Mouse (Mus musculus) intestine, embryonic 14.5 days (tissue): ENCODE data around the gene Thbs1. TPM values are rescaled to one million over a fixed set of nuclear protein-coding genes. Genes with fewer than 3 reads are reported as not detected.
"Not testable (repeated sequence)": the region's sequence is repeated elsewhere in the genome, so short reads cannot be mapped to it uniquely, and the experiment has no call there.

Experiments
- ATAC-seq: fragments of 200-750 bp; cut with Nextera tagmentation; replicated peaks from 2 replicates; pipeline ENCODE4 v1.8.0; 2017; ENCODE audit warnings: low read depth, moderate number of reproducible peaks, moderate TSS enrichment, moderate library complexity; ENCODE audit not compliant: low FRiP score, low TSS enrichment
- DNase-seq: peaks from one replicate; pipeline ENCODE4 v3.0.0-alpha.2; 2018; ENCODE audit warnings: low spot score
- H3K27ac ChIP-seq: fragments of 300-500 bp; sonication (generic); 2 replicates; pipeline ENCODE4 v1.5.1; 2014; ENCODE audit warnings: low read depth, mild to moderate bottlenecking, control low read depth
- H3K27me3 ChIP-seq: fragments of 300-500 bp; sonication (generic); replicated peaks from 2 replicates; pipeline ENCODE4 v1.6.1; 2014; ENCODE audit warnings: low read length, control low read depth; ENCODE audit not compliant: control insufficient read depth, insufficient read depth
- H3K36me3 ChIP-seq: fragments of 300-500 bp; sonication (generic); 2 replicates; pipeline ENCODE4 v1.6.1; 2014; ENCODE audit warnings: low read length, control low read depth; ENCODE audit not compliant: control insufficient read depth, insufficient read depth
- H3K4me1 ChIP-seq: fragments of 300-500 bp; sonication (generic); replicated peaks from 2 replicates; pipeline ENCODE4 v1.6.1; 2014; ENCODE audit warnings: low read length, control low read depth, mixed read lengths; ENCODE audit not compliant: control insufficient read depth, insufficient read depth
- H3K4me2 ChIP-seq: fragments of 300-500 bp; sonication (generic); 2 replicates; pipeline ENCODE4 v1.6.1; 2014; ENCODE audit warnings: low read length
- H3K4me3 ChIP-seq: fragments of 300-500 bp; sonication (generic); 2 replicates; pipeline ENCODE4 v1.5.1; 2014; ENCODE audit warnings: low read depth, low read length, control low read depth, mixed read lengths
- H3K9ac ChIP-seq: fragments of 300-500 bp; sonication (generic); 2 replicates; pipeline ENCODE4 v1.6.1; 2014; ENCODE audit warnings: mild to moderate bottlenecking, low read length
- H3K9me3 ChIP-seq: fragments of 300-500 bp; sonication (generic); 2 replicates; pipeline ENCODE4 v1.6.1; 2016; ENCODE audit warnings: low read length, control low read depth; ENCODE audit not compliant: control insufficient read depth
- WGBS: fragments of 180-500 bp; shearing (Covaris S2); extraction: QIAGEN DNeasy Blood & Tissue Kit; methylation state at CpG from one replicate; pipeline ENCODE4 v1.1.7; 2014; 5-methylcytosine and 5-hydroxymethylcytosine counted together
- polyA plus RNA-seq: library from polyadenylated mRNA; unstranded; fragments of >200 nt; fragmentation: Nextera tagmentation; extraction: Ambion mirVana; gene quantifications from 2 replicates; pipeline ENCODE4 v1.2.1, GENCODE M21; 2014

Thbs1 gene
- polyA plus RNA-seq, 1 experiment from 2014 or later: 24.2 TPM

GRCm38 (mm10) chr2:118147749-118148148 is 36.1 kb downstream of the Thbs1 start:
- H3K4me1 ChIP-seq, H3K27ac ChIP-seq, H3K9ac ChIP-seq, H3K9me3 ChIP-seq, H3K4me2 ChIP-seq, DNase-seq, ATAC-seq, H3K27me3 ChIP-seq, H3K4me3 ChIP-seq, H3K36me3 ChIP-seq: not testable (repeated sequence)
- 44% methylated on average over 3 of the region's 3 CpGs for WGBS

DNA sequence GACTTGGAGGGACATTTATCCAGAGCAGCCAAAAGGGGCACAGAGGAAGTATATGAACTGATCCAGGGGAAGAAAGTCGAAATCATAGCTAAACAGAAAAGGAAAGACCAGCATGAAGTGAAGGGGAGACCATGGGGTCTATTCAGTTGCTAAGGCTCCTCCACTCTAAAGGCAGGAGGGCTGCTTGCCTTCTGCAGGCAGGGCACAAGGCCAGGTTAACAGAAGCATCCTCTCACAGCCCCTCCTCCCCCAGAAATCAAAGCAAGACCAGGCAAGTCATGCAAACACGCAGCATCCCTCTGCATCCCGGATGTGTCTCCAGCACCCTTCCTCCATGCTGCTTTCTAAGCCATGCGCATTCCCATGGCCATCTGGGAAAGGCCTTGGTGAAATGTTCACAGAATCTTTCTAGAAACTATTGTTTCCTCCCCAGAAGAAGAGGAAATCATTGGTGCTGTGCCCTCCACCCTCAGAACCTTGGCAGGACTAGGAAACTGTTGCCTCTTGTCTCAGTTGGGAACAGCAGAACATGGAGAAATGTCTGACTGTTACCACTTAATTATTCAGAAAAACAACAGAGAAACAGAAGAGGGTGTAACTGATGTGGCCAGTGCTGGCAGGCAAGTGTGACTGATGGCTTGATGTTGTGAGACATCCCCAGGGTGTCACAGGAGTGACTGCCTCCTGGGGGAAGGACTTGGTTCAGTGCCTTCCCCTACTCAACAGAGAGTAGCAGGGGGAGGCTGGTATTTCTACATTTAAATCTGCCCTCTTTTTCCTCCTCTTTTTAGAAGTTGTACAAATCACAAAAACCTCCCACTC is 36.9 kb downstream of the Thbs1 start:
- no peak overlapping the region for H3K27ac ChIP-seq
- H3K9ac ChIP-seq: no peak overlapping the region
- no peak overlapping the region for H3K4me3 ChIP-seq
- H3K9me3 ChIP-seq: no peaks in the 10 kb centered on the region
- ATAC-seq (no peak), DNase-seq (no peak)
- H3K4me1 ChIP-seq: no peaks in the 10 kb centered on the region
- H3K4me2 ChIP-seq: no peak overlapping the region
- H3K36me3 ChIP-seq: no peaks in the 10 kb centered on the region
- WGBS: 67% methylated on average over 4 of the region's 4 CpGs
- no peaks in the 10 kb centered on the region for H3K27me3 ChIP-seq

DNA sequence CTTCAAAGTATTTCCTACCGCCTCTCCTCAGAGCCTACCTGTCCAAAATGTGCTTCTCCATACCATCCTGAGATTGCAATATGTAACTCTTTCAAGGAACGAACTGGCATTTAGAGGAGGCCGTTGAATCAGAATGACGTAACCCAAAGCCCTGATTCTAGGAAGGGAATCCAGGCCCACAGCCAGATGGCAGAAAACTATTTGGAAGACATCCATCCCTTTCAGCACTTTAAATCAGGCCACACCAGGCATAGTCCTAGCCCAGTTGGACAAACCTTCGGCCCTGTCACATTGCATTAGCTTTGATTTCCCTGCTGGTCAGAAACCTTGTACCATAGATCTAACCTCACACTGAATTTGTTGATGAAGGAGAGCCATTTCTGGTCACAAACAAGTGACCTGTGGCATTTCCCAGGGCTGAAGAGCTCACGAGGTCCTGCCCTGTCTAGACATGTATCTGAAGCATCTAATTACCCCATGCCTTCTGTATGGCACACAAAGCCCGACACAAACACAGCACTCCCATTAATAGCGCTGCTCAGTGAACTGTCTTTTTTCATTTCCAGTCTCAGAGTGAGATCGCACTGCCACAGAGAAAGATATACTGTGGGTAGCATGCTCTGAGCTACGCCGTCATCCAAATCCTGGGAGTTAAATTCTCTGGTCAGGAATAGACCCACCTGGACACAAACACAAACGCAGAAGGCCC is 38.3 kb downstream of the Thbs1 start:
- no peak for DNase-seq
- Histone ChIP-seq H3K36me3 (no peaks in the 10 kb centered on the region), H3K9me3 (no peaks in the 10 kb centered on the region), H3K9ac (no peak overlapping the region), H3K4me1 (no peaks in the 10 kb centered on the region), H3K27ac (no peak overlapping the region), H3K4me3 (no peak overlapping the region), H3K27me3 (no peaks in the 10 kb centered on the region), H3K4me2 (no peak overlapping the region)
- no peak for ATAC-seq
- WGBS: 71% methylated on average over 12 of the region's 12 CpGs

DNA sequence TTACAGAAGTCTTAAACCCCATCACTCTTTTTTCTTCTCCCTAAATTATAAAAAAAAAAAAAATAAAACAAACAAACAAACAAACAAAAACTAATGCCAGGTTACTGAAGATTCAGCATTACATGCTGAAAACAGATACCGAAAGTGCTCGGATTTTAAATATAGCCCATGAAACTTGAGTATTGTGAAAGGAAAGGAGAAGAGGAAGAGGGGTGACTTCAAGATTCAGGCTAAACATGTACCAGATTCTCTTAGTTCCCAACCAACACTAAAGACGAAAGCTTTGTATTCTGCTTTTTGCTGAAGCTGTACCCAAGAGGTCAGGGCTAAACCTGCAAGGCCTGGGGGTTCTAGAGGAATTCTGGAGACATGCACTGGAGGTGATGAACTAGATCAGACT is 46.4 kb downstream of the Thbs1 start:
- Histone ChIP-seq H3K4me2 (no peak overlapping the region), H3K9me3 (no peaks in the 10 kb centered on the region), H3K4me1 (peaks cover 20% of the 10 kb centered on the region), H3K27me3 (no peaks in the 10 kb centered on the region), H3K9ac (no peak overlapping the region), H3K27ac (no peak overlapping the region), H3K4me3 (no peak overlapping the region), H3K36me3 (no peaks in the 10 kb centered on the region)
- DNase-seq (no peak), ATAC-seq (no peak)
- WGBS: 93% methylated on average over 3 of the region's 3 CpGs

DNA sequence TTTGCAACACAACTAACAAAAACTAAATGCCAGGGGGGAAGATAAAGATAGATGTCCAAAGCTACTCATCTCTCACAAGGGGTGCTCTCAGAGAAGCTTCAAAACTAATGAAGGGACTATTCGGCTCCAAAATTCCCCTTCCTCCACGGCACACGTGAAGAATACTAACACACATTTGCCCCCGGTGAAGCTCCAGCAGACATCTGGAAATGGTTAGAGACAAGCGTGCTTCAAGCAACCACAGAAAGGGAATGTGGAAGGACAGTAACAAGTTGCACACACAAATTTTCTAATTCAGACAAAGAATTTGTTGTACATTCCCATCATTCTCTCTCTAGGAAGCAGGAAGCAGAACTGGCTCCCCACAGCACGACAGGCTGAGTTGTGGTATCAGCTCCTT is 47.5 kb downstream of the Thbs1 start:
- Histone ChIP-seq H3K9me3 (no peaks in the 10 kb centered on the region), H3K36me3 (no peaks in the 10 kb centered on the region), H3K4me2 (no peak overlapping the region), H3K27ac (no peak overlapping the region), H3K4me1 (peaks cover 20% of the 10 kb centered on the region), H3K4me3 (no peak overlapping the region), H3K9ac (no peak overlapping the region), H3K27me3 (no peaks in the 10 kb centered on the region)
- 51% methylated on average over 6 of the region's 6 CpGs for WGBS
- DNase-seq (no peak), ATAC-seq (no peak)

- H3K27me3 ChIP-seq: no peaks in the 10 kb centered on the region
- WGBS: 20% methylated on average over 6 of the region's 6 CpGs
- 0 out of 2 replicates have a peak overlapping the region, but pooled peaks have one; percentile 41 for H3K27ac ChIP-seq
- H3K9me3 ChIP-seq: no peaks in the 10 kb centered on the region
- peaks cover 20% of the 10 kb centered on the region for H3K4me1 ChIP-seq
- H3K36me3 ChIP-seq: no peaks in the 10 kb centered on the region
- ATAC-seq (no peak), DNase-seq (no peak)
- H3K9ac ChIP-seq: no peak overlapping the region
- no peak overlapping the region; the same call in 1 of the 2 replicates for H3K4me2 ChIP-seq
- no peak overlapping the region for H3K4me3 ChIP-seq
These were observed 48.9 kb downstream of the Thbs1 start for GRCm38 (mm10) chr2:118160547-118160946.

DNA sequence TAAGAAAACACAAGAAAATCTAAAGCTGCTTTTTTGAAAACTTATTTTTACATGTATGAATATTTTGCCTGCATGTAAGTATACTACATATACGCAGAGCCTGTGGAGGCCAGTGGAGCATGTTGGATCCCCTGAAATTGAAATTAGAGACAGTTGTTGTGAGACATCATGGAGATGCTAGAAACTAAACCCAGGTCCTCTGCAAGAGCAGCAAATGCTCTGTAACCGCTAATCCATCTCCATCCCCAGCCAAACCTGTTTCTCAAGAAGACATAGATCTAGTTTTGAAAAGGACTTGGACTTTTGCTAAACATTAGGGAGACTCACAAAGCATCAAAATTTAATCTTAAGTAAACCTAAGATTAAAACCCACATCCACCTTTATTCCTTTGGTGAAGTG is 49.3 kb downstream of the Thbs1 start:
- Histone ChIP-seq H3K4me2 (no peak overlapping the region), H3K4me3 (no peak overlapping the region), H3K9me3 (no peaks in the 10 kb centered on the region), H3K36me3 (no peaks in the 10 kb centered on the region), H3K27ac (0 out of 2 replicates have a peak overlapping the region, but pooled peaks have one; percentile 41), H3K4me1 (peaks cover 20% of the 10 kb centered on the region), H3K9ac (no peak overlapping the region), H3K27me3 (no peaks in the 10 kb centered on the region)
- ATAC-seq (no peak), DNase-seq (no peak)
- 76% methylated on average over 2 of the region's 2 CpGs for whole genome bisulfite sequencing

DNA sequence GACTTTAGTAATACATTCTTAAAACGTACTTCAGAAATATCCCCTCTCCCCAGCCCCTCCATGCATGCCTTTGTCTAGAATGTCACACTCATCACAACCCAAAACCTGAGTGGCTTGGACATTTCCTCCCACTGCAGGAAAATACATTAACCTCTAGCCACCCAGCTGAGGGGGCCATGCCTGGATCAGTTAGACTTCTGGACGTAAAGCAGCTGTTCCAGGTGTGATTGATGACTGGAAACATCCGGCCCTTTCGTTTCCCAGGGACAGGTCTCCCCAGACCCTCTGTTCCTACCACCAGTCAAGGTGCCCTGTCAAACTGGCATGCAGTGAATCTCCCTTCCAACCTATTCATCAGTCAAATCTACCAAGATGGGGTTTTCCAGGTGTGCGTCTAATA is 50.8 kb downstream of the Thbs1 start:
- DNase-seq (no peak), ATAC-seq (no peak)
- no peaks in the 10 kb centered on the region for H3K27me3 ChIP-seq
- no peak overlapping the region for H3K9ac ChIP-seq
- no peak overlapping the region for H3K27ac ChIP-seq
- H3K4me3 ChIP-seq: no peak overlapping the region
- H3K4me2 ChIP-seq: no peak overlapping the region
- H3K4me1 ChIP-seq: peaks cover 20% of the 10 kb centered on the region
- no peaks in the 10 kb centered on the region for H3K9me3 ChIP-seq
- 34% methylated on average over 5 of the region's 5 CpGs for WGBS
- H3K36me3 ChIP-seq: no peaks in the 10 kb centered on the region
